Mouse (Mus musculus): ENCODE results near the gene Senp6. TPM values are rescaled to one million over a fixed set of nuclear protein-coding genes. Genes with fewer than 3 reads are reported as not detected.

Senp6 gene
- polyA plus RNA-seq, 1 experiment, result 9.8 TPM

DNA sequence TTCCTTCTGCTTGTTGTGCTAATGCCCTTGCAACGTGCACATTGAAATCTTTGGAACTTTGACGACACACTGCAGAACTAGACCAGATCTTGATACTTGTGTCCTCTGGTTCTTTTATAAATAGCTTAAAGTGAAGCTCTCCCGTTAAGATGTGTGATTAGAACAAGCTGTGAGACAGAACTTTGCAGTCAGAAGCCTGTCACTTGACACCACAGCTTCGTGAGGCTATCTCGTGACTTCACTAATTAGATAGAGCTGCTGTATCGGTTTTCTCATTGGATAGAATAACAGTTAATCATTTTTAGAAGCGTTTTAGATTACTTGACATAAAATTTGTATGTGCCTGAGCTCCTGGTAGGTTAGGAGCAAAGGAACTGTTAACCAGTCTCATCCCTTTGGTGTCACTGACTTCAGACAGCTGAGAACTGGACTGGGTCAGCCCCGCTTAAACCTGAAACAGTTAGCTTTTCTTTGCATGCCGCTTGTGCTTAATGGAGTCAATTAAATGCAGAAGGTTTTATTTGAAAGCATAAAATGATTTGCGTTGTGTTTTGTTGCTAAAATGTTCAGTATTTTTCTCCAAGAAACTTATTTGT lies 79.4 kb downstream of the Senp6 start:
- DNase-seq (ENCODE audit: low read depth in 1 of 2, low spot score in 2 of 2), result no peak
- Histone ChIP-seq H3K27ac (ENCODE audit: insufficient read depth, low read length) (no peak overlapping the region), H3K27me3 (ENCODE audit: control insufficient read depth, insufficient read depth, low read length) (no peaks in the 10 kb centered on the region), H3K4me1 (ENCODE audit: control insufficient read depth, insufficient read depth, insufficient read length) (no peaks in the 10 kb centered on the region), H3K4me3 (ENCODE audit: extremely low read depth, insufficient read depth, insufficient read length) (no peak overlapping the region), H3K36me3 (ENCODE audit: control insufficient read depth, insufficient read depth, low read length) (peaks cover 16% of the 10 kb centered on the region)
- no peak for TF ChIP-seq POLR2A (IDR thresholded peaks at IDR 0.05; ENCODE audit: low read depth, low read length)
- 94% methylated on average over 10 of the region's 10 CpGs for WGBS

DNA sequence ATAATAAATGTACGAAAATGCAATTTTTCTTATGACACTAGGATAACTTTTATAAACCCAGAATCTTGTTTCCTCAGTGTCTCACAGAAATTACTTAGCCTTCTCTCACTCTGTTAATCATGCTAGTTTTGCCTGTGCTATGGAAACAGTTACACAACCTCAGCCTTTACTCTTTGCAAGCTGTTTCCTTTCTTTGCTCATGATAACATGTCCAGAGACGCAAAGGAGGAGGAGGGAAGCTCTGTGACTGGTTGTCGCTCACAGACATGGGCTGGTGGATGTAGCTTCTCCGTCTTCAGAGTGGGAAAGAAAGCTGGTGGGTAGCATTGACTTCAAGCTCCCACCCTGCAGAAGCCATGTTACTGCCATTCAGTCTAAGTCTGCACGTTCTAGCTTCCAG lies 82.9 kb downstream of the Senp6 start:
- Histone ChIP-seq H3K27me3 (ENCODE audit: control insufficient read depth, insufficient read depth, low read length) (no peaks in the 10 kb centered on the region), H3K27ac (ENCODE audit: insufficient read depth, low read length) (no peak overlapping the region), H3K4me1 (ENCODE audit: control insufficient read depth, insufficient read depth, insufficient read length) (no peaks in the 10 kb centered on the region), H3K36me3 (ENCODE audit: control insufficient read depth, insufficient read depth, low read length) (peaks cover 2% of the 10 kb centered on the region), H3K4me3 (ENCODE audit: extremely low read depth, insufficient read depth, insufficient read length) (no peak overlapping the region)
- TF ChIP-seq CTCF (IDR thresholded peaks at IDR 0.05; ENCODE audit: extremely low read depth, insufficient read depth, insufficient read length, insufficient replicate concordance) (no peak), POLR2A (IDR thresholded peaks at IDR 0.05; ENCODE audit: low read depth, low read length) (no peak)
- 87% methylated on average over 5 of the region's 5 CpGs for WGBS
- no peak for DNase-seq (ENCODE audit: low read depth in 1 of 2, low spot score in 2 of 2)

DNA sequence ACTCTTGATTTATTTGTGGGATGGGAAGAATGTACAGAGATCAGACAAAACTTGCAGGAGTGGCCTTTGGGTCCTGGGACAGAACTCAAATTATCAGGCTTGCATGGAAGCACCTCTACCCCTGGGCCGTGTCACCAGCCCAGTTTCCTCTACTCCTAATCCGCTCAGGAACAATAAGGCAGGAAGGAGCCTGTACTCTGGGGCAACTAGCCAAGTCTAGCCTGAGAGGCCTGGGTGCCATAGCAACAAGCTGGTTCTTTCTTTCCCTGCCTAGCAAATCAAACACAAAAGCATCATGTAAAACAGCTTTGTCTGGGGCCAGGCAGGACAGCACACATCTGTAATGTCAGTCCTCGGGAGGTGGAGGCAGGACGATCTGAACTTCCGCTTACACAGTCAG lies 88.6 kb downstream of the Senp6 start:
- Histone ChIP-seq H3K27me3 (ENCODE audit: control insufficient read depth, insufficient read depth, low read length) (no peaks in the 10 kb centered on the region), H3K27ac (ENCODE audit: insufficient read depth, low read length) (no peak overlapping the region), H3K4me3 (ENCODE audit: extremely low read depth, insufficient read depth, insufficient read length) (no peak overlapping the region), H3K36me3 (ENCODE audit: control insufficient read depth, insufficient read depth, low read length) (no peaks in the 10 kb centered on the region), H3K4me1 (ENCODE audit: control insufficient read depth, insufficient read depth, insufficient read length) (no peaks in the 10 kb centered on the region)
- TF ChIP-seq POLR2A (IDR thresholded peaks at IDR 0.05; ENCODE audit: low read depth, low read length) (no peak), CTCF (IDR thresholded peaks at IDR 0.05; ENCODE audit: extremely low read depth, insufficient read depth, insufficient read length, insufficient replicate concordance) (no peak)
- 73% methylated on average over 5 of the region's 5 CpGs for WGBS
- no peak for DNase-seq (ENCODE audit: low read depth in 1 of 2, low spot score in 2 of 2)

- no peak overlapping the region for H3K4me3 ChIP-seq (ENCODE audit: extremely low read depth, insufficient read depth, insufficient read length)
- H3K36me3 ChIP-seq (ENCODE audit: control insufficient read depth, insufficient read depth, low read length), result no peaks in the 10 kb centered on the region
- no peaks in the 10 kb centered on the region for H3K4me1 ChIP-seq (ENCODE audit: control insufficient read depth, insufficient read depth, insufficient read length)
- TF ChIP-seq POLR2A (IDR thresholded peaks at IDR 0.05; ENCODE audit: low read depth, low read length), result no peak
- TF ChIP-seq CTCF (IDR thresholded peaks at IDR 0.05; ENCODE audit: extremely low read depth, insufficient read depth, insufficient read length, insufficient replicate concordance), result no peak
- H3K27me3 ChIP-seq (ENCODE audit: control insufficient read depth, insufficient read depth, low read length), result 0 out of 2 replicates have a peak, but pooled peaks cover 1% of the 10 kb centered on the region
- no peak overlapping the region for H3K27ac ChIP-seq (ENCODE audit: insufficient read depth, low read length)
- 66% methylated on average over 5 of the region's 5 CpGs for WGBS
- no peak for DNase-seq (ENCODE audit: low read depth in 1 of 2, low spot score in 2 of 2)
Observed at GRCm38 (mm10) chr9:80156780-80157179, 90.1 kb downstream of the Senp6 start.

GRCm38 (mm10) chr9:80157840-80158465 lies 91.2 kb downstream of the Senp6 start:
- TF ChIP-seq POLR2A (IDR thresholded peaks at IDR 0.05; ENCODE audit: low read depth, low read length) (no peak), CTCF (IDR thresholded peaks at IDR 0.05; ENCODE audit: extremely low read depth, insufficient read depth, insufficient read length, insufficient replicate concordance) (no peak)
- Histone ChIP-seq H3K27me3 (ENCODE audit: control insufficient read depth, insufficient read depth, low read length) (0 out of 2 replicates have a peak, but pooled peaks cover 1% of the 10 kb centered on the region), H3K4me3 (ENCODE audit: extremely low read depth, insufficient read depth, insufficient read length) (no peak overlapping the region), H3K27ac (ENCODE audit: insufficient read depth, low read length) (no peak overlapping the region), H3K4me1 (ENCODE audit: control insufficient read depth, insufficient read depth, insufficient read length) (no peaks in the 10 kb centered on the region), H3K36me3 (ENCODE audit: control insufficient read depth, insufficient read depth, low read length) (no peaks in the 10 kb centered on the region)
- WGBS, result 93% methylated on average over 12 of the region's 12 CpGs
- DNase-seq (ENCODE audit: low read depth in 1 of 2, low spot score in 2 of 2), result no peak

- no peak for TF ChIP-seq POLR2A (IDR thresholded peaks at IDR 0.05; ENCODE audit: low read depth, low read length)
- TF ChIP-seq CTCF (IDR thresholded peaks at IDR 0.05; ENCODE audit: extremely low read depth, insufficient read depth, insufficient read length, insufficient replicate concordance), result no peak
- Histone ChIP-seq H3K4me3 (ENCODE audit: extremely low read depth, insufficient read depth, insufficient read length) (no peak overlapping the region), H3K27me3 (ENCODE audit: control insufficient read depth, insufficient read depth, low read length) (0 out of 2 replicates have a peak, but pooled peaks cover 1% of the 10 kb centered on the region), H3K36me3 (ENCODE audit: control insufficient read depth, insufficient read depth, low read length) (no peaks in the 10 kb centered on the region), H3K4me1 (ENCODE audit: control insufficient read depth, insufficient read depth, insufficient read length) (peaks cover 5% of the 10 kb centered on the region; the same call in 1 of the 2 replicates), H3K27ac (ENCODE audit: insufficient read depth, low read length) (no peak overlapping the region)
- DNase-seq (ENCODE audit: low read depth in 1 of 2, low spot score in 2 of 2), result no peak
- WGBS, result 89% methylated on average over 5 of the region's 5 CpGs
Observed at GRCm38 (mm10) chr9:80158937-80159336, 92.2 kb downstream of the Senp6 start.

- WGBS, result 92% methylated on average over 4 of the region's 4 CpGs
- TF ChIP-seq CTCF (IDR thresholded peaks at IDR 0.05; ENCODE audit: extremely low read depth, insufficient read depth, insufficient read length, insufficient replicate concordance) (no peak), POLR2A (IDR thresholded peaks at IDR 0.05; ENCODE audit: low read depth, low read length) (no peak)
- Histone ChIP-seq H3K27ac (ENCODE audit: insufficient read depth, low read length) (no peak overlapping the region), H3K36me3 (ENCODE audit: control insufficient read depth, insufficient read depth, low read length) (no peaks in the 10 kb centered on the region), H3K4me1 (ENCODE audit: control insufficient read depth, insufficient read depth, insufficient read length) (peaks cover 7% of the 10 kb centered on the region), H3K4me3 (ENCODE audit: extremely low read depth, insufficient read depth, insufficient read length) (no peak overlapping the region), H3K27me3 (ENCODE audit: control insufficient read depth, insufficient read depth, low read length) (0 out of 2 replicates have a peak, but pooled peaks cover 1% of the 10 kb centered on the region)
- no peak for DNase-seq (ENCODE audit: low read depth in 1 of 2, low spot score in 2 of 2)
Observed at GRCm38 (mm10) chr9:80161451-80161850, 94.7 kb downstream of the Senp6 start.
